Mouse (Mus musculus) lung, postnatal 14 days (tissue): Measurements from ENCODE around the gene Gpc6.

Experiments used
- DNase-seq: peaks from one replicate; pipeline ENCODE4 v3.0.0; 2021

The Gpc6 gene

GRCm38 (mm10) chr14:116924876-116925601 is at the start of gene Gpc6:
Gpc6 (plus strand) TSS chr14:116925315.
- DNase-seq: peak; percentile 75

DNA sequence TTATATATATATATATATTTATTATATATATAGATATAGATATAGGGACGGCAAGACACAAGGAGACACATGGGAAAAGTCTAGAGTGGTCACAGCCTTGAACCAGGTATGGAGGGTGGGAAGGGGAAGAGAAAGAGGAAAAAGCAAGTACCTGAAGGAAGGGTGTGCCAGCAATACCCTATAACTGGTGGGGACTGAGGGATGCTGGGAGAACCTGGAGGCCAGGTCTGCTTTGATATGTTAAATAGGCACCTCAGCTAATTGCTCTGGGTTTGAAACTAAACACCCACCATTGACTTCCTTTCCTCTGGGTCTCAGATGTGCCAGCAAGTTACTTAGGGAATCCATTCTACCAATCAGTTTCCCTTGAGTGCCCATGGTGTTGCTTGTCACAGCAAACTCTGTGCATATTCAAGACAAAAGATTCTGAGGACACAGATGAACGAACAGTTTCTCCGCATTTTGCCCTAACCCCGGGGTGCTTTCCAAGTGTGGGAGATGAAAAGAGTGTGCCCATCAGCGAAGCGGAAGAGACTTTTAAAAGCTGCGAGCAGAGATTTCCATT is 42.6 kb upstream of the Gpc6 start:
- no peak for DNase-seq

GRCm38 (mm10) chr14:116894316-116894715 is 30.8 kb upstream of the Gpc6 start:
- DNase-seq: no peak

DNA sequence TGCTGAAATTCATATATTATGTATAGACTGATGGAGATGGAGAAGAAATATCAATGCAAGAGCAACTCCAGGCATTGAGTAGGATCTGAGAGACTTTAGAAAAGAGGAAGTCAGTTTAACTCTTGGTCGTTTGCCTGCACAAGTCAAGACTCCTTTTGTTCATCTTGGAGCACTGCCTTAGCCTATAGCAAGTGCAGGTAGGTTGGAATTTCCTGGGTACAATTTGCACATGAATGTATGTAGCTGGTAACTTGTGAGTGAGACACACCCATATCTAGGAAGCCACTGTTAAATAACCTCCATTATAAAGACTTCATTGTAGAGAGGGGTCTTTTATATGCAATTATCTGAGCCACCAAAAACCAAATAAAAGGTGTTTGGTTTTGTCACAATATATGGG is 27.1 kb upstream of the Gpc6 start:
- DNase-seq: no peak

DNA sequence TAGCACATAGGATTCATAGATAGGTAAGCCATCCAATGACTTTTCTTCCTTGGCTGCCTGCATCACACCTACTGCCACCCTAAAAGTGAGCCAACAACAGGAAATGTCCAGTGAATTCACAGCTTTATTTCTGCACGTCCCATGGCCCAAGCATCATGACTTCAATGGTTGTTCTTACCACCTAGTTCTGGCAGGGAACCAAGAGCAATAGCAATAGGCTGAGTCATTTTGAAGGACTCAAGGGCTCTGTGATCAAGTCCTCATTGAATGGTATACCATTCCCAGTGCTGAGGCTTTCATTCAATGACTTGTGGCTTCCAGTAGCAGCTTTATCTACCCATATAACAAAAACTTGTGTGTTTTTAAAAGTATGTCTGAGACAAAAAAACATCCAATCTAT is 13.3 kb upstream of the Gpc6 start:
- no peak for DNase-seq

GRCm38 (mm10) chr14:116916874-116917273 is 8.2 kb upstream of the Gpc6 start:
- no peak for DNase-seq

- no peak for DNase-seq
These were observed 849 bp upstream of the Gpc6 start for GRCm38 (mm10) chr14:116924266-116924665.

GRCm38 (mm10) chr14:116925691-116926403 is 732 bp downstream of the Gpc6 start:
- peak; percentile 21 for DNase-seq

DNA sequence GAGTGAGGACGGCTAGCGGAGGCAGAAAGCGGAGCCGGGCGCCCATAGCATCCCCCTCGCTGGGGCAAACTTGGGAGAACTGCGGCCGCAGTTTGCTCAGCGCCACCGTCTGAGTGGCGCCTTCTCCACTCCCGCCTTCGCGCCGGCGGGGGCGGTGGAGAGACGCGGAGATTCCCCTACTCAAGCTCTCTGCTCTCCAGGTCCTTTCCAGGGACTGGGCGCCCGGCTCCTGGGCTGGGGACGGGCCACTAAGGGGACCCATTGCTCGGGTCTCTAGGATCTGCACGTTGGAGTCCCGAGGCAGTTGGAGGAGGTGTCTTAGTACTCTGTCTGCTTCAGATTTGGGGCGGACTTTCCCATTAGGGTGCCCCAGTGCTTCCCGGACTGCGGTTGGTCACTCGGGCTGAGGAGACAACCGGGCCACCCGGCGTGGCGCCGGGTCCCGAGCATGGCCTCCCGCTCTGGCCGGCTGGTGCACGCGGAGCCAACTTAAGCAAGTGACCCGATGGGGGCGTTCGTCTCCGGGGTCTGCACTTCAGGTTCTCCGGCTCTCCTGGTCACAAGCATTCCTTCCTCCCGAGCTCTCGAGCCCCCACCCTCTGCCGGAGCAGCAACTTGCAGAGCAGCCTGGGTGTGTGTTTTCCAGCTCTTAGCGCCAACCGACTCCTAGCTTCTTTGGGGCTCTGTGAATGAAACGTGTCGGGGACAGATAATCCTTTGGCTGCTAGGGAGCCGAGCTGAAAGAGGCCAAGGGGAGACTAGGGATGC is 1.5 kb downstream of the Gpc6 start:
- peak; percentile 33 for DNase-seq

DNA sequence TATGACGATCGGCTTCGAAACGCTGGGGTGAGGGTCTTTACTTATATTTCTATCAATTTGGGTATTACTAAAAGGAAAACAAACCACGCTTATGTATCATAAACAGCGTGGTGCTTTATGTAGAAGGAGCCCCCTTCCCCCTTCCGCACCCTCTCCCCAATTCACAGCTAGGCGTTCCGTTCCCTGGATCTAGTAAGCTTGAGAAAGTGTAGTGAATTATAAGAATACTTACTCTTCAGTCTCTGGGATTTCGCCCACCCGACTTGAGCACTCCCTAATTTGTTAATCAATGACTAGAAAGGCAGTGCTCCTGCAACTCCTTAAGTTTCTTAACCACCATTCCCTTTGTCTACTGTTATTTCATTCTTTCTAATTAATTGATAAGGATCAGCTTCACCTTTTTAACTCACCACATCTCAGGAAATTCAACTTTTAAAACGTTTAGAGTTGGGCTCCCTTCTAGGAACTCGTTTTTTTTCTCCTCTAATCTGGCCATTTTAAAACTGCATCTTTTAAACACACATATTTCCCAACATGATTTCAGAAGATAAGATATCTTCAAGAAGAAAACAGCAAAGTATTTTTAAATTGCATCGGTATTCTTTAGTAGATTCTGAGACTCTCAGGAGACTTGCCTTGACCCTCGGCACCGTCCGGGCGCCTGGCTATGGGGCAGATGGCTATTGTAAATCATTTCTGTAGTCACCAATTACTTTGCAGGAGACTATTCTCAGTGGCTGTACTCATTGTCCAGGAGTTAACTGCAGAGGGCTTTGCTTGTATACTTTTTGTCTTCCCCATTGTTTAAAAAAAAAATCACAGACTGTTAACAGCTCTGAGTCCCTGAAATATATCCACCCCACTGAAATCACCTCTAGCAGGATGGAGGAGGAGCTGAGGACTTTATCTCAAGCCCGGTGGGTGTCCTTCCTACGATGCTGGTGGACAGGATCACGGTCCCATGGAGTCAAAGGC is 2.5 kb downstream of the Gpc6 start:
- DNase-seq: no peak

GRCm38 (mm10) chr14:116928395-116928794 is 3.3 kb downstream of the Gpc6 start:
- DNase-seq: no peak

DNA sequence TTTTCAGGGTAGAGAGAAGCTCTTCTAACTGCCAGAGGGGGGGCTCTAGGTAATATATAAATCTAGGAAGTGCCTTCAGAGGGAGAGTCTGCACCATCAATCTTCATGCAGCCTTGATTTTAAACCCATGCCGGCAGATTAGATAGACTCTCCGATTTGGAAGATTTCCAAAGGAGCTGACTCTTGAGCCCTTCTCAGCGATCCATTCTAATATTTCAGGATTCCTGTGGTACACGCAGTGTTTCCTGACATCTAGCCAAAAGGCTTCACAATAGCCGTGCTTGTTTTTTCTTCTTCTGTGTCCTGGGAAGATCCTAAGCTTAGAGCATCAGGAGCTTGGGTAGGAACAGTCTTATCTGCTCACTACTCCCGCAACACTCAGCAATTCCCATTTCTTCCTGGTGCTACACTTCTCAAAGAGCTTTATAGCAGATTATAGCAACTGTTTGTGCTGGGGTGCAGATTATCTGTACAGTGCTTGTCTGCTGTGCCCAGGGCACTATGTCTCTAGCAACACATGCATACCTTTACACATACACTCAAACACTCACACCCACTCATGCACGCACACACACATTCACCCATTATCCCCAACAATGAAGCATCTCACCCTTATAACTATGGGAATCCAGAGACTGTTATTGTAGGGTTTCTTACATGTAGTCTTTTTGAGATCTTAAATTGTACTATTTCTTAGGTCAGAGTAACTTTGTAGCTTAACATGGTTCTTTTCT is 3.8 kb downstream of the Gpc6 start:
- no peak for DNase-seq

DNA sequence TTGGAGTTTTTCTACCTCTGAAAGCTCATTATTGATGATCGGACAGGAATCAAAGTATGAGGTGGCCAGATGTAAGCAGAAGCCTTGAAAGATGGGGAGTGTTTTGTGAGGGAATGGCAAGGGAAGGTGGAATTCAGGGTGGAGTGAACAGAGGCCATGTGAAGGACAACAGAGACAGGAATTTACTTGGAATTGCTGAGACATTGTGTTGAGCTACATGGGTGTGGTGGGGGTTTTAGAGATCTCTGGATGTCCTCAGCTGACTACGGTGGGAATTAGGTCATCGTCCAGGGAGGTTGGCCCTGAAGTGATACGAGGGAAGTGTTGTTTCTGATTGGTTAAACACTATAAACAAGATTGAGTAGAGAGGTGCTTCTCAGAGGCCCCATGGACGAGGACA is 8.7 kb downstream of the Gpc6 start:
- DNase-seq: no peak

DNA sequence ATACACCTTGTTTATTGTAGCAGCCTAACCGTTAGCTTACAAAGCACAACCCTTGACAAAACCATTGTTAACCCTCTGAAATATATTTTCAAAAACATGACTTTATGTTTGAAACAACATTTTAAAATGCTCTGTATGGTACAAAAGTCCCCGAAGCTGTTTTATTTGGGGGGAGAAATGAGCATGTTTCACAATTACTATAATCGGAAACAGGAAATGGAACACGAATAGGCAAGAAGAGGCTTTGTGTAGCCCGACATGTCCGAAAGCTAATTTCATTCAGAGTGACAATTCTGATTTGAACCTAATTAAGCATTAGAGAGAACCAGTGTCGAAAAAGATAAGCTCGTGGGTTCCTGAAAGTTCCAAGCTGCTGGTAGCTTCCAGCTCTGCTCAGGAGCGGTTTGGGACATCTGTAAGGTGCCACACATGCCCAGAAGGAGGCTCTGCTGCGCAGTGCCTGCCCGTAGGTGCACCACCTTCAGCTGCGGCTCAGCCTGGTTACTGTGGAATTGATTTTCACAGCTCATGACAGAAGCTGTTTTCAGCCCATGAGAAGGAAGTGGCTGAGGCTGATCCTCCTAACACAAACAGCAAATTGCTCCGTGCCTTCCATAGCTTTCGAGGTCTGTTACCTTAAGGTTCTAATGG is 12.9 kb downstream of the Gpc6 start:
- no peak for DNase-seq

GRCm38 (mm10) chr14:116938735-116939134 is 13.6 kb downstream of the Gpc6 start:
- DNase-seq: no peak

- no peak for DNase-seq
These were observed 14.4 kb downstream of the Gpc6 start for GRCm38 (mm10) chr14:116939561-116939960.

DNA sequence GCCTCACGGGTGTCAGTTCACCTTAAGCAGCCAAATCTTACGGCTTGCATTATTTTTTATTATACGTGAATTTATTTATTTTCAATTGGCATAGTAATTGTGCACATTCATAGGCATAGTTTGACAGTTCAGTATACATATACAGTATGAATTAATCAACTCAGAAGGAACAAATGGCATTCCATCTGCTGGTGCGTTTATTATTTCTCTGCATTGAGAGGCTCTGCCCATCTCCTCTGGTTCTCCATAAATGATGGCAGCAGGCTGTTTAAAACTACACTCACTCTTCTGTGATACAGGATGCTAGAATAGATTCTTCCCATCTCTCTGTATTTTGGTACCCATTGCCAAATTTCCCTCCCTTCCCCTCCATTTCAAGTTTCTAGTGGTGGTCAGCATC is 16.7 kb downstream of the Gpc6 start:
- DNase-seq: no peak

DNA sequence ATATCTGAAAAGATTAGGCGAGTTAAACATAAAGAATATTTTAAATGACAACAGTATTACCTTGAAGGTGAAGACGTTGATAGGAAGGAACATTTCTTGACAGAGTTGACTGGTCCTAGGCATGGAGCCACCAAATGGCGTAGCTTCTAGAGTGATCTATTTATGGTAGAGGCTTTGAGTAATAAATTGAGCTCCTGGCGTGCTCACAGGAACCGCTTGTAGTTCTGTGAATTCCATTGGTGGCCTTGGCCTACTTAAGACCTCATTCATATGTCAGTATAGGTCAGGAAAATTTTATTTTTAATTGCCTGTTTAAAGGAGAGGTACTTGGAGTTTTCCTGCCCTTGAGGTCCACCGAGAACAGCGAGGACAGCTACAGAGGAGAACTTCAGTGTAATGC is 18.6 kb downstream of the Gpc6 start:
- no peak for DNase-seq

GRCm38 (mm10) chr14:116945975-116946374 is 20.9 kb downstream of the Gpc6 start:
- no peak for DNase-seq

GRCm38 (mm10) chr14:116947461-116947860 is 22.3 kb downstream of the Gpc6 start:
- no peak for DNase-seq
